Mouse (Mus musculus) megakaryocyte, adult 5-6 weeks (primary cell): ENCODE results near the gene Kcnab1. TPM values are rescaled to one million over a fixed set of nuclear protein-coding genes. Genes with fewer than 3 reads are reported as not detected.

Source experiments
- ATAC-seq: 2 replicates; pipeline ENCODE4 v1.8.0; 2016; ENCODE audit warnings: mild to moderate bottlenecking, inconsistent platforms; ENCODE audit not compliant: poor library complexity, severe bottlenecking
- total RNA-seq, 2 experiments: library from RNA; stranded (forward) in 1 of 2; stranded (reverse) in 1 of 2; fragments of 153-499, 151-499 nt in 1 of 2; fragments of 221-1000, 200-1000 nt in 1 of 2; gene quantifications; 2 replicates each; pipeline versions ENCODE4 v1.2.3 to v1.2.4; 2015 to 2017

Gene Kcnab1
- total RNA-seq, 2 experiments from 2014 or later, result not detected

DNA sequence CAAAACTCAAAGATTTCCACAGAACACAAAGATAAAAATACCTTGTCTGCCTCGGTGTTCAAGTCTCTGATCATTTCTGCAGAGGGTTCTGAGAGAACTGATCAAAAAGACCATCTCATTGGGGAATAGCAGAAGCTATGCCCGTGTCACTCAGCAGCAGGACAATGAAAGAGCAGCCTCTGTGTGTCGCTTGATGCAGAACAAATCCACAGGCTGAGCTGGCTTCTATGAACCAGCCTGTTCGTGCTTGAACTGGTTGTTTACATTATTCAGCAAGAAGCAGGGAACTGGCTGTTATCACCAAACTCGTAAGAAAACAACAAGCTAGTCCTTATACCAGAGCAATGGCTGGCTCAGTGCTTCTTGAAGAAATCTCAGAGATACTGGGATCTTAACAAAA is 193.4 kb downstream of the Kcnab1 start:
- ATAC-seq, result no peak

DNA sequence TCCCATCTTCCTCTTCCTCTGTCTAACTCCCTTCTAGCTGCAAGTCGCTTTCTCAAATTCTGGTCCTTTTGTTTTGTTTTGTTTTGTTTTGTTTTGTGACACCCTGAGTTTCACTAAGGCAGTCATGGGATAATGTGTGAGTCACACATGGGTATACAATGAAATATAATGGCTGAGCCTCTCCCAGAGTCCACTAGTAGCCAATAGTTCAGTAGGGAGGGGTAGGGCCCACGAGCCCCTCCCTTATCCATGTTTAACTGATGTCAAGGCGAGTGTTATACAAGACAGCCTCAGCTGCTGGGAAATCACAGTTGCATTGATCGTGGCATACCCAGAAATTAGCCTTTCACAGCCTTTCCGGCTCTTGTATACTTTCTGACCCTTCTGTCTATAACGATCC is 206.7 kb downstream of the Kcnab1 start:
- no peak for ATAC-seq

DNA sequence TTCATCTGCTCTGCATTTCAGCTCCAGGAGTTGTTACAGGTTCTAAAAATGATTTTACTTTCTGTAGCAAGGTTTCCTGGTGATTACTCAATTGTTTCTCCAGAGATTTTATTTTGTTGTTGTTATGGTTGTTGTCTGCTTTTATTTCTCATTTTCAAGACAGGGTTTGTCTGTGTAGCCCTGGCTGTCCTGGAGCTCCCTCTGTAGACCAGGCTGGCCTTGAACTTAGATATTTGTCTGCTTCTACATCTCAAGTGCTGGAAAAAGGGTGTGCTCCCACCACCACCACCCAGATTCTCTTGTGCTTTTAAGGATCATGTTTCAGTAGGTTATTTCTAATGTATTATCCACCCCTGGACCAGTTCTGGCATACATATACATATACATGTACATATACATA is 207.6 kb downstream of the Kcnab1 start:
- ATAC-seq, result no peak

DNA sequence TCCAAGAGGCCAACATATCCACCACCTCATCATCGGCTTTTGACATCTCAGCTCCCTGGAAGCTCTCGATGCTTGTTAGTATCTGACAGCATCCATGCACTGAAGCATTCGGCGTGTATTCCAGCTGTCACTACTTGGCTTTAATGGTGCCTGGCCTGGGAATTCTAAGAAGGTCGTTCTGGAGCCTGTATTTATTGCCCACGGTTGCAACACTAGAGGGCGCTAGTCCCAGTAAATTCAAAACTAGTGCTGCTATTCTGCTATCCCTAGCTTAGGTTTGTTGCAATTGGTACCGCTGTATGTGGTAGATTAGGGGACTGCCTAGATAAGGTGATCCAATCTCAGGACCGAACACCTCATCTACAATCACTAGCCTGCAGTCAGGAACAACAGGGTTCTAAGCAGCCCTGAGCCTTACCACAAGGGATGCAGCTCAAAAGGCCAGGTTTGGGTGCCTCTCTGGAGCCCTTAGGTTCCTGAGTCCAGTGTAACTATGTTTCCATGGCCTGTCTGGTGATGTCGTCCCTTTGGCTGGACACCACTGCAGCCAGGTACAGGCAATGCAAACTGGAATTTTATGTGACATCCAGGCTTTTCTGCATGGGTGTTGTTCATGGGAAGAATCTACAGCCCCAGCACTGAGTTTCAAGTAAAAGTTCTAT is 208.8 kb downstream of the Kcnab1 start:
- peak; percentile 52 for ATAC-seq

DNA sequence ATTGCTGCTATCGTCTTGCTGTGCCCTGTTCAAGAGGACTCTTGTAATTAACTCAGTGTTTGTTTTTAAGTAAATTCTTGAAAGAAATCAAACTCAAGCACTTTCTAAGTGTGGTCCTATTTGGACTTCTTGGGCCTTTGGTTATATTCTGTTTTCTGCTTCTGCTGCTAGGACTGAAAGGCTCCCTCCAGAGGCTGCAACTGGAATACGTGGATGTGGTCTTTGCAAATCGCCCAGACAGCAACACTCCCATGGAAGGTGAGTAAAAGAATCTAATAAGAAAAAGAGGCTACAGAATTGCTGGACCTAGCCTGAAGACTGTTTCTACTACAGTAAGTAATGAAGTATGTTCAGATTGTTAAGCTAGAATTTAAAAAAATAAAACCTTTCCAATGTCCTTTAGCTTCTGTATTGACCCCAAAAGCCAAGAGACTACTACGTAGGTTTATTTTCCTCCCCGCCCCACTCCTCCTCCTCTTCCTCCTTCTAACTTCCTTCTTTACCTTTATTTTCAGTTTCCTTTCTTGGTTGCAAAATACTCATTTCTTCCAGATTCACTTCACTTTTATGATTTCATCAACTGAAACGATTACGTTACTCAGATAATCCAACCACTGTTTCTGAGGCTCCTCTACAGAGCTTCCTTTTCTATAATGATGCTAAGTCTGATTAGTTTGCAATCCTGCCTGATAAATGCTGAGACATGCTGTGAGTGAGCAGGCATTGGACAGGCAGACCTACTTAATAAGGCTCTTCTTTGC is 210.2 kb downstream of the Kcnab1 start:
- peak; percentile 86 for ATAC-seq

DNA sequence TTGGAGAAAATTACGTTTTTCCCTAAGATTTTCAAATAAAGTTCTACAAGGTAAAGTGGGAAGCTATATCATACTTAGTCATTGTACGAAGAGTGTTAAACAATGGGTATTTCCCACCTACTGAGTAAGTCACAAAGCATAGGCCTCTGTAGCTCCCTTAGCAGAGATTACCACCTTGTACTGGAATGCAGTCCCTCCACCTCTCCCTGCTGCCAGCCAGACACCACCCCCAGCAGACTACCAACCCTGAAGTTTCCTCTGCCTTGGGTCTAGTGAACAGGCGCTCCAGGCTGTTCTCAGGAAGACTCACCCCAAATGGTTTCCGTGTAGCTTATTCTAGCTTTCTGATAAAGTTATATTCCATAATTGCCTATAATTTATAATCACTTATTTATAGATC is 211.8 kb downstream of the Kcnab1 start:
- ATAC-seq, result no peak

DNA sequence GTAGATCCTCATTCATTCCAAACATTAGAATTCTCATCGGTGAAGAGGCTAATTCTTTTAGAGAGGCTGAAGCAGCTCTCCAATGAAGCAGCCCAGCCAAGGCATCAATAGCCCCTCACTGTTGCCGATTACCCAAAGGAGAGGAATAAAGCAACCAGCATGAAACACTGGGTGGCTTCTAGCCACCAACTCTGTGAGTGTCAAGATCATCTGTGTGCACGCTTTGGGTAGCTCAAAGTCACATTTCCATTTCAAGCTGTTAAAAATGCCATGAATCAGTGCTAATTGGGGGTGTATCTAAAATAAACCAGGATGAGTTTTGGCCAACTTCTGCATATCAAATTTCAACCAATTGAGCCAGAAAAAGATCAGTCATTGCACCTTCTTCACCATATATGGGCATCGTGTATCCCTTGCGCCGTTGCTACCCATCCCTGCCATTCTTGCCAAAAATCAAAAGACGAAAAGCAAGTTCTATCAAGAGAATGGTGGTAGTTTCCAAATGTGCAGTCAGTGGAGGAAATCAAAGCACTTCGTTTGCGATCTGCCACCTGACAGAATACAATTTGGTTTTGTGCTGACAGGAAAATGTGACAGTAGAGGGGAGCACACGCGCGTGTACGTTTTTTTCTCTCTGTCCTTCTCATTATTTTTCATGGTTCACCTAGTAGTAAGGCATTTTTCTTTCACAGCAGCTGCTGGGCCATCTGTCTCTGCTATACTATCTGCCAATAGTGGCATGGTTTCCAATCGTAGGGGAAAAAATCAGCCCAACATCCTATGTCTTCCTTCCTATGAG is 213.0 kb downstream of the Kcnab1 start:
- no peak for ATAC-seq

DNA sequence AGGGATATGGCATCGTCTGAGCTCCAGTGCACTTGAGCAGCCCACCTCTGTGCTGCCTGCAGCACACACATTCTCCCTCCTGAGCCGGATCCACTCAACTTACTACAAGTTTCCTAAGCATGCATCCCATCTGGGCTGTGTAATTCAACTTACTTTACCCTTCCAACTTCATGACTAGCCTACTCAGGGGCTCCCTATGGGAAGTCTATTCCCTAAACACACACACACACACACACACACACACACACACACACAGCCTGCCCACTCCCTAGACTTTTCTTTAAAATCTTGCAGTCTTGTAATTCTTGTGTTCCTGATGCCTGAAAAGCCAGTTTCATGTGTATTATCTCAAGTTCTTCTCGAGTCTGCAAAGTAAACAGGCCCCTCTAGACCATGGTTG is 216.1 kb downstream of the Kcnab1 start:
- no peak for ATAC-seq

DNA sequence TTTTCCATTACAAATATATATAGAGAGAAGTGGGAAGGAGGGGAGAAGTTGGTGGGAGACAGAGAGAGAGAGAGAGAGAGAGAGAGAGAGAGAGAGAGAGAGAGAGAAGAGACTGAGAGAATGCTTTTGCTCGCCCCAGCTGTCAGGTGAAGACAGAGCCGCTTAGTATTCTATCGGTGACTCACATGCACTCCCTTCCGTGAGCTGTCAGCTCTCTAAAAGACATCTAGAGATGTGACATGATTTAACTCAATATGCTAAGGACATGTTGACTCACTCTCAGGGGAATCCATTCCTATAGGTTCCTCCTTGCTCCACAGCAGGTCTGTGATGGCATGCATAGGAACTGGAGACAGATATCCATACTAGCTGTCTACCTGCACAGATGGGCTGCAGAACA is 219.6 kb downstream of the Kcnab1 start:
- ATAC-seq, result no peak

DNA sequence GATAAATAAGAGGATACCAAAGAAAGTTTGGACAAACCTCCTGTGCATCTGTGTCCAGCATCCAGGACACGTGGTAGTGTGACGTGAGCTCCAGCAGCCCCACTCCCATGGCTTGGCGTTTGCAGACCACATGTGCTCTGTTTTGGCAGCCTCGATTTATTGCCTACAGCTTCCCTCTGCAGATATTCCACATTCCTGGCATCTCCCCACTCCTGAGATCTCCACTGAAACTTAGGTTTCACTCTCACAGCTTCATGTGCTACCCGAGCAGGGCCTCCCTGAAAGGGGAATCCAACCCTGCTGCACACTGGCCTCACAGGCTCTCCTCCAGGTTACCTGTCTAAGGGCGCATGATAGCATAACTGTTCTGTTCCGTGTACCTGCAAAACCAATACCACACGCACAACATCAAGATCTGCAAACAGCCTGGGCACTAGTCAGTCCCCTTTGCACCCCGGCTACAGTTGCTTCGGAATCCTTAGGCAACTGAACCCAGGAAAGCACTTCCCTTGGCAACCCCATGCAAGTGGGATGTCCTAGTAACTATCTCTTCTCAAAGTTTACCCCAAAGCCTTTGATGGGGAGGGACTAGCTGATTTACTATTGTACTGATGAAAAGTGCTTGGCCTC is 228.8 kb downstream of the Kcnab1 start:
- no peak for ATAC-seq

DNA sequence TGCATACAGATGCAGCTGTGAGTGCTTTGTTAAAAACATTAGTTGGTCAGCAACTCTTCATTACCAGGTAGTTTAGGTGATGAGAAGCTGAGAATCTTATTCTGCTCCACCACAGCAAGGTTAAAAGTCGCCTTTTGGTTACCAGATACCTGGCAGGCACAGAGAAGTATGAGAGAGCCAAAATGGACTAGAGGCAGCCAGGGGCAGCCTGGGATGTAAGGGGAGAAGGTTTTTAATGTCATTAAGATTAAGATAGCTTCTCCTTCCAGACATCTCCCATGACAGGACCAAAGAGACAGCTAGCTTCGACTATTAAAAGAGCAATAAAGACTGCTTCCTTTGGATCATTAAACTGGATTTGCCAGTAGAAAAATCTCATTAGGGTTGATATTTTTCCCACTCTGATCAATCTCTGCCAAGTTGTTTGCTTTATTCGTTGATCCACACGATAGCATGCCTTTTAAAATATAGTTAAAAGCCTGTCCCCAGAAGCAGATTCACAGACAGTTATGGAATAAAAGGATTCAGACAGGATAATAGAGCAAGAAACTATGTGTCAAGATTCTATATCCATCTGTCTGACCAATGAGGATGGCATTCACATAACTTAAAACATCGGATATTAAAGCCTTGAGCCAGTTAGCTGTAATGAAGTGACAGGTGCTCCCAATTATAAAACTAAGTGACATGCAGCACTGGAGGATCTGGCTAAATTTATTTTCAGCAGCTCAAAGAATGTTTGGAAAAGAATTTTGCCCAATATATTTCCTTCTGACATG is 231.2 kb downstream of the Kcnab1 start:
- ATAC-seq, result no peak

DNA sequence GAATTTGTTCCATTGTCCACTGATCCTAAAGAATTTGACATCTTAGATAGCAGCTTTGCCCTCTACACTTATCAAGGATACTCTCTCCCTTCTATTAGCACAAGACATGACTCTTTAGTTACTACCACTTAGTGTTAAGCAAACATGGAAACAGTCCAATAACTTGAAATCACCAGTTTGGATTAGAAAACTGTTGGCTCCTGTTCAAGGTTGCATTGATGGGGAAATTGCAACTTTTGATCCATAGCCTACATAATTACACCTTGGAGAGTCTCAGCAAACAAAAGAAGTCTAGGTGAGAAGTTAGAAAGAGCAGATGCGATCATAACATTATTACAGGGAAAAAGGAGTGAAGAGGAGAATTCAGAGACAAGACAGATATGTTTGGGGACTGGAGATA is 237.0 kb downstream of the Kcnab1 start:
- no peak for ATAC-seq

DNA sequence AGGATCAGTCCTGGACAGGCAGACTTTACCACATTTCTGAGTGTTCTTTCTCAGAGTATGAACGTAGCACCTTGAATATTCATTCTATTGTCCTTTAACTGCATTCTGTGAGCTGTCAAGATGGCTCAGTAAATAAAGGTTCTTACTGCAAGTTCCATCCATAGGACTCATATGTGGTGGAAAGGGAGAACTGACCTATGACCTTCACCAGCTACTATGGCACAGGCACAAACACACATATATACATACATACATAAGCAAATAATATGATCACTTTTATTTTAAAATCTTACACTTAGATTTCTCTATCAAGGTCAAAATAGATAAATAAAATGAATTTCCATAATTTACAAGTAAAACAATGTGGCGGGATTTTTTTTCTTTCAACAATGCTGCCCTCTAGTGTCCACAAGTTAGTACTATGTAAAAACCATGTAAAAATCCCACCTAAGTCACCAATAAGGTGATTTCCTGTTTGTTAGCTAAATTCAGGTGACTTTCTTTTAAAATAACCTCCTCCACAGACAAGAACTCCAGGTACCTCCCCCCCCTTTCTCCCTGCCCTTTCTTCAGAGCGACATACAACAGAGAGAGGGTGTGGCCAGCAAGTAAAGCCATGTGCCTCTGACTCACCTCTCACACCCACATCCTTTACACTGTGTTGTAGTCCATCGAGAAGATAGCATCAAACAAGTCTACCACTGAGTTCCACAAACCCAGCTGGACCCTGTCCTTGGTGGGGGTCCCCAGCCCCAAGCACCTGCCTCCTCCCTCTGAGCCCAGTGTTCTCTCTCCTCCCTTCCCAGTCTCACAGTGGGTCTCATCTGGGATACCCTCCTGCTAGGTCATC is 243.3 kb downstream of the Kcnab1 start:
- ATAC-seq, result peak; percentile 65

DNA sequence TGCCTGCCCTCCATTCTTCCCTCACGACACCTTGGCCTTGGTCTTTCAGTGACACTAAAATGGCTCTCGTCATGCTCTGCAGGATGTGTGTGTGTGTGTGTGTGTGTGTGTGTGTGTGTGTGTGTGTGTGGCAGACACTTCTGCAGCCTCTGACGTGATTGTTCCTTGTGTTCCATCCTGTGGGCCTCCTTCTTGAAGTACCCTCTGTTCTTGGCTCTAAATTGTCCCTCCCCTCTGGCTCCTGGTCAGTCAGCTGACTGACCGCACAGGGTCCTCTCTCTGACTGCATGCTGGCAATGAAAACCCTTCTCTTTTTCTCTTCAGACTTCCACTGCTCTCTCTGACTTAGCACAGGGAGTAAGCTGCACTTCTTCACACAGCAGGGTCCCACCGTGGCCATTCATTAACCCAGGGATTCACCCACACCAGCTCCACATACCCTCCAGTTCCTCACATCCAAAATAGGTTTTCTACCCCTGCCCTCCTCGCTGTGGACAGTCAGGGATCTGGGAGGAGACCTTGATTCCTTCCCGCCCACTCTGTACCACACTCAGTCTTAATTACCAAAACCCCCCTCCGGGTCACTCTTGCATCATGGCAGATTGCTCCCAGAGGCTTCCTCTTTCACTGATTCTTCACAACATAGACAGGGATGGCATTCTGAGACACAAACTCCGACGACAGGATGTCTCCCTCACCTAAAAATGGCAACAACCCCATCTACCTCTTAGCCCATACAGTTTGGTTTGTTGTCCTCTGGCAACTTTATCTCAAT is 244.3 kb downstream of the Kcnab1 start:
- ATAC-seq, result peak; percentile 74

DNA sequence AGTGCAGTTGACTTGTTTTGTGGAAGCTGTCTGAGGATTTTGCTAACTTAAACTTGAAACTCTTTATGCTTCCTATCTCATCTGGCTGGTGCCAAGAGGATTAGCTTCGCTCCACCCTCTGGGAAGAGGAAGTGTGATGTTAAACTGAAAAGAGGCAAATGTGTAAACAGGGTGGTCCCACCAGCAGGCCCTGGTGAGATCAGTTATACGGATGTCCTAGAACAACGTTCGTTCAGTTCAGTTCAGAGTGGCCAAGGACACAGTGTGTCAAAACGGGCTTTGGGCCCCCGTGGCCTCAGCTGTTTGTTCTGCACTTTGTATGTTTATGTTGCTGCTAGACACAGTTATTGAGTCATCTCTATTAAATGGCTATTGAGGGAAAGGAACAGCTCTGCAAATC is 246.3 kb downstream of the Kcnab1 start:
- peak; percentile 23; the same call in 1 of the 2 replicates for ATAC-seq

DNA sequence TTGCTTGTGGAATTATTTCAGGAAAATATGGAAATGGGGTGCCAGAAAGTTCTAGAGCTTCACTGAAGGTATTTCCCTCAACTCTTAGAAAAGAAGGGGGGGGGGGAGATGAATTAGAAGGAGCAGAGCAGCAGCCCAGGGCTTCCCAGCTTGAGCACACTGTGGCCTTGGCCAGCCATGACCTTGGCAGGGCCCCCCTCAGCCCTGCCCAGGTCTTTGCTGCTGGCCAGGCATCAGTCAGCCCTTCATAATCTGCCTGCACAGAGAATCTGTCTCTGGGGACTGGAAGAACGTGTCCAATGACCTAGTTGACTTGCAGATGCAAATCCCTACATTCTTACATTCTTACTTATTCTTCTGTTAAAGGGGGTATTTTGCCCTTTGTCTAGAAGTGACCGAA is 249.1 kb downstream of the Kcnab1 start:
- ATAC-seq, result no peak

DNA sequence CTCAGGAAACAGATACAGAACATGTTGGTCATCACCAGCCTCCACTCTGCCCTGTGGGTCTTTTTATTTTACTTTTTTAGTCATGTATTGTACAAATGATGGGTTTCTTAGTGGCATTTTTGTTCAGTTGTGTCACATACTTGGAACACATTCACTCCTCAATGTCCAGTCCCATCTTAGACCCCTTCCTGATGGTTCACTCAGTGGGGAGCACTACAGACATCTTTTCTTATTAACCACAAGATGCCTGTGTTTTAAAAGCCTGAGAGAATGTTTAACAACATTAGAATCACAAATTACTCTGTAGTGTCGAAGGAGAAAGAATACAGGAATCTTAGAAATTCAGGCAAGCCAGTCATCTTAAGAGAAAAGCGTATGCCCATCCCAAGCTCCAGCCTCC is 249.7 kb downstream of the Kcnab1 start:
- no peak for ATAC-seq

DNA sequence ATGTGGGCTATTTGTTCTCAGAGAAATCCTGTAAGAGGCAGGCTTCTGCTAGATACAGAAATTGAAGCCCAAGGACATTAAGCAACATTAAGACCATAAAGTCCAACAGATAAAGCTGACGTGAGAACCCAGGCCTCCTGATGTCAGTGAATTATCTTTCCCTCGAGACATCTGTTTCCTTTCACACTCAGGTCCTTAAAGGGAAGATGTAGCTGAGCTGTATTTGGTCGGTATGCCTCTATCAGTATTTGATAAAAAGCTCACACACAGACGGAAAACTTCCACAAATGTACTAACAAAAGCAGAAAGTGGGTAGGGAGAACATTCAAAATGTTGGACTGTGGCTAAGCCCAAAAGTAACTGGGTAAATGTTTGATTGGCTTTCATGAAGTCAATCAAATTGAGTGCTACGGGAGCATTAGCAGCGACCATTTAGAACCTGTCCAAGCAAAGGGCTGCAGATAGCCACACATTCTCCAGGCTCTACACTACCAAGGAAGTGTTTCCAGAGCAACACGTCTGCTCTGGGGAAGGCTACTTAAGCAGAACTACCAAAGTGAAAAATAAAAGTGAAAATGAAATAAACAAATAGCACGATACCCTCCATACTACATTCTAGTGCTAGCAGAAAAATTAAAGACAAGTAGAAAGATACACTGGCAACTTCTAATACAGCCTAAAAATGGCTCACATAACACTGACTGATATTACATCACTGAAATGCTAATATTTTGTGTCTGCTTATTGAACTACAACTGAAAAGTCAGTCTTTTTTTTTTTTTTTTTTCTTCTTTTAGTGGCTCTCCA is 251.2 kb downstream of the Kcnab1 start:
- ATAC-seq, result no peak
